Mouse (Mus musculus): ENCODE results near the gene Gm14444.
"Not testable (repeated sequence)": the region's sequence is repeated elsewhere in the genome, so short reads cannot be mapped to it uniquely, and the experiment has no call there.

- not testable (repeated sequence) for TF ChIP-seq CTCF (IDR thresholded peaks at IDR 0.05; ENCODE audit: low read depth, low read length); POLR2A (IDR thresholded peaks at IDR 0.05; ENCODE audit: borderline replicate concordance, low read depth, low read length)
Observed at GRCm38 (mm10) chr2:175067681-175068261, 57.7 kb downstream of the Gm14444 start, which contains the start of gene Gm14393.

All from bone marrow macrophage, adult 2 months (primary cell).